Comparison of ENCODE assay signal across 11 mouse cellular contexts in genomic region chr11:98900529-98901125, GRCm38 (mm10). TPM values are rescaled to one million over a fixed set of nuclear protein-coding genes. Genes with fewer than 3 reads are reported as not detected.
DNase-seq lines count a peak whose midpoint lies in the region; ATAC-seq lines count a peak whose summit lies in the region.
"Had no signal": no experiment of that assay in that cellular context is flagged by ENCODE, and none has a peak within 500 bp of the region (broad histone marks: within the 10 kb centered on the region; RNA-seq: fewer than 3 reads in every experiment).

No protein-coding gene starts in this region.

- 73% methylated on average over 12 of the region's 12 CpGs for WGBS in heart, embryonic 13.5 days
- 82% methylated on average over 12 of the region's 12 CpGs for WGBS in embryonic facial prominence, embryonic 13.5 days

- no peak overlapping the region for H3K4me2 ChIP-seq in heart, embryonic 13.5 days
- no peak overlapping the region for H3K4me2 ChIP-seq in embryonic facial prominence, embryonic 13.5 days
- H3K4me2 ChIP-seq: lung, embryonic 15.5 days had no signal

- H3K27ac ChIP-seq in heart, embryonic 13.5 days (replicated peaks) = peak overlapping the region; percentile 30; the same call in 1 of the 2 replicates
- H3K27ac ChIP-seq in embryonic facial prominence, embryonic 13.5 days = no peak overlapping the region
- H3K27ac ChIP-seq: lung, embryonic 15.5 days had no signal

- ATAC-seq in heart, embryonic 13.5 days (ENCODE audit: extremely low read depth, insufficient number of reproducible peaks, low FRiP score, low TSS enrichment) = no peak
- ATAC-seq in CD4-positive, CD25-positive, alpha-beta regulatory T cell, adult 4 months = peak; percentile 91
- ATAC-seq in embryonic facial prominence, embryonic 13.5 days (ENCODE audit: insufficient number of reproducible peaks, insufficient read depth, low FRiP score, low TSS enrichment, low read depth) = no peak
- no peak for ATAC-seq in cerebellum, adult (ENCODE audit: insufficient number of reproducible peaks, low FRiP score, low TSS enrichment)
- ATAC-seq: forebrain, postnatal 0 days had no signal

- no peak overlapping the region for H3K4me3 ChIP-seq in heart, embryonic 13.5 days
- no peak overlapping the region for H3K4me3 ChIP-seq in embryonic facial prominence, embryonic 13.5 days
- H3K4me3 ChIP-seq: lung, embryonic 15.5 days had no signal

- intact Hi-C loops in heart, postnatal 14 days (cut with DNase I) = no loop called here

- no peak for DNase-seq in heart, postnatal 14 days
- DNase-seq in naive thymus-derived CD4-positive, alpha-beta T cell, adult 2 months (ENCODE audit: low read depth) = peak; percentile 61
- no peak for DNase-seq in left cerebral cortex, adult 9 months (ENCODE audit: low spot score in 2 of 2)
- no peak for DNase-seq in left cerebral cortex, adult 8-10 months (ENCODE audit: low spot score in 2 of 2)
- DNase-seq: forebrain, postnatal 0 days; midbrain, embryonic 14.5 days had no signal

- H3K9ac ChIP-seq in heart, embryonic 13.5 days = no peak overlapping the region
- peak overlapping the region; percentile 32; the same call in 1 of the 2 replicates for H3K9ac ChIP-seq in embryonic facial prominence, embryonic 13.5 days
- H3K9ac ChIP-seq: forebrain, postnatal 0 days; lung, embryonic 15.5 days had no signal

- H3K27me3 ChIP-seq in heart, embryonic 13.5 days (replicated peaks) = no peaks in the 10 kb centered on the region
- no peaks in the 10 kb centered on the region for H3K27me3 ChIP-seq in embryonic facial prominence, embryonic 13.5 days
- H3K27me3 ChIP-seq: lung, embryonic 15.5 days had no signal

- H3K36me3 ChIP-seq in heart, embryonic 13.5 days = peaks cover 68% of the 10 kb centered on the region
- H3K36me3 ChIP-seq in embryonic facial prominence, embryonic 13.5 days = peaks cover 70% of the 10 kb centered on the region

- H3K9me3 ChIP-seq in heart, embryonic 13.5 days = no peaks in the 10 kb centered on the region
- H3K9me3 ChIP-seq in embryonic facial prominence, embryonic 13.5 days = no peaks in the 10 kb centered on the region
- H3K9me3 ChIP-seq: lung, embryonic 15.5 days had no signal

- H3K4me1 ChIP-seq in heart, embryonic 13.5 days = peaks cover 43% of the 10 kb centered on the region
- H3K4me1 ChIP-seq in embryonic facial prominence, embryonic 13.5 days = peaks cover 10% of the 10 kb centered on the region

RNA-seq across cellular contexts. Expression of gene Cdc6, which starts 7.0 kb away (rescaled TPM):
- 21.1 and 22.9 TPM in 2 replicates for polyA plus RNA-seq in heart, embryonic 13.5 days (2015; fragmentation: Nextera tagmentation; extraction: Ambion mirVana)
- 1 to 10 TPM in 1 of 2 experiments, under 1 TPM in 1; 0.72 to 2.2 TPM for total RNA-seq in heart, postnatal 14 days (2021)
- 1 to 10 TPM; 4.1 to 8.5 TPM for polyA plus RNA-seq in CD4-positive, CD25-positive, alpha-beta regulatory T cell, adult 4 months (2017; shearing (Covaris generic))
- polyA plus RNA-seq in embryonic facial prominence, embryonic 13.5 days (2015; fragmentation: Nextera tagmentation; extraction: Ambion mirVana) = 26.9 and 31.5 TPM in 2 replicates
- total RNA-seq in left cerebral cortex, adult 8-10 months (2022) = under 1 TPM; 0.15 to 0.91 (median 0.25) TPM

RNA-seq across cellular contexts. Expression of gene Rara, which starts 27.0 kb away (rescaled TPM):
- polyA plus RNA-seq in heart, embryonic 13.5 days (2015; fragmentation: Nextera tagmentation; extraction: Ambion mirVana) = 27.9 and 28.3 TPM in 2 replicates
- total RNA-seq in heart, postnatal 14 days (2021) = 10 to 100 TPM; 17.9 to 21.6 TPM
- polyA plus RNA-seq in CD4-positive, CD25-positive, alpha-beta regulatory T cell, adult 4 months (2017; shearing (Covaris generic)) = 1 to 10 TPM; 8.6 to 8.9 TPM
- 39.4 and 44.7 TPM in 2 replicates for polyA plus RNA-seq in embryonic facial prominence, embryonic 13.5 days (2015; fragmentation: Nextera tagmentation; extraction: Ambion mirVana)
- 10 to 100 TPM; 11.1 to 11.7 (median 11.4) TPM for total RNA-seq in left cerebral cortex, adult 8-10 months (2022)

RNA-seq across cellular contexts. Expression of gene Wipf2, which starts 37.2 kb away (rescaled TPM):
- polyA plus RNA-seq in heart, embryonic 13.5 days (2015; fragmentation: Nextera tagmentation; extraction: Ambion mirVana) = 2.3 and 2.6 TPM in 2 replicates
- total RNA-seq in heart, postnatal 14 days (2021) = 10 to 100 TPM in 1 of 2 experiments, 1 to 10 TPM in 1; 8.2 to 10.6 TPM
- polyA plus RNA-seq in CD4-positive, CD25-positive, alpha-beta regulatory T cell, adult 4 months (2017; shearing (Covaris generic)) = 10 to 100 TPM; 13.5 to 13.9 TPM
- polyA plus RNA-seq in embryonic facial prominence, embryonic 13.5 days (2015; fragmentation: Nextera tagmentation; extraction: Ambion mirVana) = 6.3 and 6.8 TPM in 2 replicates
- 10 to 100 TPM; 74.0 to 84.5 (median 81.5) TPM for total RNA-seq in left cerebral cortex, adult 8-10 months (2022)
